Mouse (Mus musculus): Measurements from ENCODE around the gene Has3. TPM values are rescaled to one million over a fixed set of nuclear protein-coding genes. Genes with fewer than 3 reads are reported as not detected.
"Not testable (repeated sequence)": the region's sequence is repeated elsewhere in the genome, so short reads cannot be mapped to it uniquely, and the experiment has no call there.

Has3 gene
- polyA plus RNA-seq, 1 experiment from 2014 or later: 0.07 TPM

GRCm38 (mm10) chr8:106920395-106920741, 50.3 kb downstream of the Has3 start:
- H3K27ac ChIP-seq (ENCODE audit: low read depth, low read length): no peak overlapping the region
- no peaks in the 10 kb centered on the region for H3K4me1 ChIP-seq (replicated peaks; ENCODE audit: control insufficient read depth, insufficient read depth, low read length)
- peaks cover 54% of the 10 kb centered on the region for H3K36me3 ChIP-seq (ENCODE audit: control insufficient read depth, insufficient read depth, low read length)
- H3K9me3 ChIP-seq (ENCODE audit: control insufficient read depth, low read length): no peaks in the 10 kb centered on the region
- 95% methylated on average over 5 of the region's 5 CpGs for WGBS
- no peak for DNase-seq (ENCODE audit: low spot score)
- H3K4me3 ChIP-seq (ENCODE audit: low read depth, low read length): no peak overlapping the region
- H3K4me2 ChIP-seq: no peak overlapping the region
- H3K9ac ChIP-seq (ENCODE audit: low read depth, low read length): no peak overlapping the region
- ATAC-seq (replicated peaks; ENCODE audit: low FRiP score): no peak
- H3K27me3 ChIP-seq (replicated peaks; ENCODE audit: control insufficient read depth, insufficient read depth, low read length): no peaks in the 10 kb centered on the region

- peaks cover 24% of the 10 kb centered on the region for H3K36me3 ChIP-seq (ENCODE audit: control insufficient read depth, insufficient read depth, low read length)
Measured at GRCm38 (mm10) chr8:106924057-106924456, 54.0 kb downstream of the Has3 start.

GRCm38 (mm10) chr8:106924904-106925349, 54.9 kb downstream of the Has3 start:
- no peak overlapping the region for H3K9ac ChIP-seq (ENCODE audit: low read depth, low read length)
- no peak overlapping the region for H3K4me2 ChIP-seq
- ATAC-seq (replicated peaks; ENCODE audit: low FRiP score) (no peak), DNase-seq (ENCODE audit: low spot score) (no peak)
- no peak overlapping the region for H3K4me3 ChIP-seq (ENCODE audit: low read depth, low read length)
- no peaks in the 10 kb centered on the region for H3K9me3 ChIP-seq (ENCODE audit: control insufficient read depth, low read length)
- H3K27me3 ChIP-seq (replicated peaks; ENCODE audit: control insufficient read depth, insufficient read depth, low read length): no peaks in the 10 kb centered on the region
- H3K4me1 ChIP-seq (replicated peaks; ENCODE audit: control insufficient read depth, insufficient read depth, low read length): no peaks in the 10 kb centered on the region
- H3K27ac ChIP-seq (ENCODE audit: low read depth, low read length): no peak overlapping the region
- WGBS: 83% methylated on average over 8 of the region's 8 CpGs
- H3K36me3 ChIP-seq (ENCODE audit: control insufficient read depth, insufficient read depth, low read length): peaks cover 15% of the 10 kb centered on the region

More at GRCm38 (mm10) chr8:106924057-106924456, 54.0 kb downstream of the Has3 start:
- WGBS: 82% methylated on average over 4 of the region's 4 CpGs
- Histone ChIP-seq H3K27ac (ENCODE audit: low read depth, low read length) (no peak overlapping the region), H3K9me3 (ENCODE audit: control insufficient read depth, low read length) (no peaks in the 10 kb centered on the region), H3K9ac (ENCODE audit: low read depth, low read length) (no peak overlapping the region), H3K4me2 (no peak overlapping the region), H3K4me1 (replicated peaks; ENCODE audit: control insufficient read depth, insufficient read depth, low read length) (no peaks in the 10 kb centered on the region), H3K27me3 (replicated peaks; ENCODE audit: control insufficient read depth, insufficient read depth, low read length) (no peaks in the 10 kb centered on the region), H3K4me3 (ENCODE audit: low read depth, low read length) (no peak overlapping the region)
- DNase-seq (ENCODE audit: low spot score) (no peak), ATAC-seq (replicated peaks; ENCODE audit: low FRiP score) (no peak)

GRCm38 (mm10) chr8:106925446-106925845, 55.4 kb downstream of the Has3 start:
- Histone ChIP-seq H3K4me2 (no peak overlapping the region), H3K4me3 (ENCODE audit: low read depth, low read length) (no peak overlapping the region), H3K27me3 (replicated peaks; ENCODE audit: control insufficient read depth, insufficient read depth, low read length) (no peaks in the 10 kb centered on the region), H3K27ac (ENCODE audit: low read depth, low read length) (no peak overlapping the region), H3K36me3 (ENCODE audit: control insufficient read depth, insufficient read depth, low read length) (peaks cover 10% of the 10 kb centered on the region; the same call in 1 of the 2 replicates), H3K9me3 (ENCODE audit: control insufficient read depth, low read length) (no peaks in the 10 kb centered on the region), H3K4me1 (replicated peaks; ENCODE audit: control insufficient read depth, insufficient read depth, low read length) (no peaks in the 10 kb centered on the region), H3K9ac (ENCODE audit: low read depth, low read length) (no peak overlapping the region)
- ATAC-seq (replicated peaks; ENCODE audit: low FRiP score) (no peak), DNase-seq (ENCODE audit: low spot score) (no peak)
- 82% methylated on average over 4 of the region's 4 CpGs for WGBS

- Histone ChIP-seq H3K36me3 (ENCODE audit: control insufficient read depth, insufficient read depth, low read length) (peaks cover 6% of the 10 kb centered on the region; the same call in 1 of the 2 replicates), H3K4me3 (ENCODE audit: low read depth, low read length) (no peak overlapping the region), H3K4me2 (no peak overlapping the region), H3K4me1 (replicated peaks; ENCODE audit: control insufficient read depth, insufficient read depth, low read length) (no peaks in the 10 kb centered on the region), H3K9ac (ENCODE audit: low read depth, low read length) (no peak overlapping the region), H3K27ac (ENCODE audit: low read depth, low read length) (no peak overlapping the region), H3K9me3 (ENCODE audit: control insufficient read depth, low read length) (no peaks in the 10 kb centered on the region), H3K27me3 (replicated peaks; ENCODE audit: control insufficient read depth, insufficient read depth, low read length) (no peaks in the 10 kb centered on the region)
- DNase-seq (ENCODE audit: low spot score) (no peak), ATAC-seq (replicated peaks; ENCODE audit: low FRiP score) (peak; percentile 29; the same call in 1 of the 2 replicates)
- 46% methylated on average over 4 of the region's 4 CpGs for WGBS
Measured at GRCm38 (mm10) chr8:106927247-106927646, 57.2 kb downstream of the Has3 start.

GRCm38 (mm10) chr8:106928182-106928581, 58.1 kb downstream of the Has3 start:
- H3K4me3 ChIP-seq (ENCODE audit: low read depth, low read length); H3K27me3 ChIP-seq (replicated peaks; ENCODE audit: control insufficient read depth, insufficient read depth, low read length); H3K9ac ChIP-seq (ENCODE audit: low read depth, low read length); H3K9me3 ChIP-seq (ENCODE audit: control insufficient read depth, low read length); H3K36me3 ChIP-seq (ENCODE audit: control insufficient read depth, insufficient read depth, low read length); H3K27ac ChIP-seq (ENCODE audit: low read depth, low read length); H3K4me1 ChIP-seq (replicated peaks; ENCODE audit: control insufficient read depth, insufficient read depth, low read length); DNase-seq (ENCODE audit: low spot score); H3K4me2 ChIP-seq; ATAC-seq (replicated peaks; ENCODE audit: low FRiP score): not testable (repeated sequence)
- whole genome bisulfite sequencing: 92% methylated on average over 10 of the region's 11 CpGs

GRCm38 (mm10) chr8:106929155-106929913, 59.3 kb downstream of the Has3 start:
- WGBS: 55% methylated on average over 6 of the region's 6 CpGs
- Histone ChIP-seq H3K27ac (ENCODE audit: low read depth, low read length) (no peak overlapping the region), H3K9me3 (ENCODE audit: control insufficient read depth, low read length) (no peaks in the 10 kb centered on the region), H3K4me2 (no peak overlapping the region), H3K4me3 (ENCODE audit: low read depth, low read length) (no peak overlapping the region), H3K36me3 (ENCODE audit: control insufficient read depth, insufficient read depth, low read length) (no peaks in the 10 kb centered on the region), H3K27me3 (replicated peaks; ENCODE audit: control insufficient read depth, insufficient read depth, low read length) (no peaks in the 10 kb centered on the region), H3K4me1 (replicated peaks; ENCODE audit: control insufficient read depth, insufficient read depth, low read length) (peaks cover 9% of the 10 kb centered on the region), H3K9ac (ENCODE audit: low read depth, low read length) (no peak overlapping the region)
- ATAC-seq (replicated peaks; ENCODE audit: low FRiP score) (no peak), DNase-seq (ENCODE audit: low spot score) (no peak)

GRCm38 (mm10) chr8:106929921-106930320, 59.9 kb downstream of the Has3 start:
- Histone ChIP-seq H3K9me3 (ENCODE audit: control insufficient read depth, low read length) (no peaks in the 10 kb centered on the region), H3K4me3 (ENCODE audit: low read depth, low read length) (no peak overlapping the region)

More at GRCm38 (mm10) chr8:106929921-106930320, 59.9 kb downstream of the Has3 start:
- 84% methylated on average over 5 of the region's 5 CpGs for WGBS
- ATAC-seq (replicated peaks; ENCODE audit: low FRiP score): no peak
- Histone ChIP-seq H3K9ac (ENCODE audit: low read depth, low read length) (no peak overlapping the region), H3K27me3 (replicated peaks; ENCODE audit: control insufficient read depth, insufficient read depth, low read length) (no peaks in the 10 kb centered on the region), H3K36me3 (ENCODE audit: control insufficient read depth, insufficient read depth, low read length) (no peaks in the 10 kb centered on the region), H3K4me1 (replicated peaks; ENCODE audit: control insufficient read depth, insufficient read depth, low read length) (peaks cover 9% of the 10 kb centered on the region), H3K4me2 (no peak overlapping the region), H3K27ac (ENCODE audit: low read depth, low read length) (no peak overlapping the region)
- DNase-seq (ENCODE audit: low spot score): no peak

All from liver, embryonic 11.5 days (tissue).